Mouse (Mus musculus): ENCODE measurements around the gene Proser3.
"Not testable (repeated sequence)": the region's sequence is repeated elsewhere in the genome, so short reads cannot be mapped to it uniquely, and the experiment has no call there.

Gene Proser3

GRCm38 (mm10) chr7:30544327-30544726 lies 7.8 kb downstream of the Proser3 start:
- DNase-seq (ENCODE audit: low spot score), result no peak

- no peak for DNase-seq (ENCODE audit: low spot score)
These were observed 11.5 kb downstream of the Proser3 start for GRCm38 (mm10) chr7:30540572-30540971.

- peak; percentile 91 for DNase-seq (ENCODE audit: low spot score)
These were observed 17.2 kb downstream of the Proser3 start, which contains the start of gene Arhgap33 for GRCm38 (mm10) chr7:30534633-30535577. Gene Arhgap33, minus strand, starts transcription at chr7:30535060.

GRCm38 (mm10) chr7:30533941-30534632 lies 18.0 kb downstream of the Proser3 start:
- no peak for DNase-seq (ENCODE audit: low spot score)

- peak; percentile 61 for DNase-seq (ENCODE audit: low spot score)
These were observed 19.2 kb downstream of the Proser3 start for GRCm38 (mm10) chr7:30532931-30533330.

GRCm38 (mm10) chr7:30531291-30531815 lies 20.7 kb downstream of the Proser3 start:
- no peak for DNase-seq (ENCODE audit: low spot score)

- no peak for DNase-seq (ENCODE audit: low spot score)
These were observed 25.1 kb downstream of the Proser3 start for GRCm38 (mm10) chr7:30526981-30527380.

- DNase-seq (ENCODE audit: low spot score), result no peak
These were observed 25.7 kb downstream of the Proser3 start for GRCm38 (mm10) chr7:30526399-30526798.

GRCm38 (mm10) chr7:30525954-30526353 lies 26.1 kb downstream of the Proser3 start:
- DNase-seq (ENCODE audit: low spot score), result no peak

- peak; percentile 74 for DNase-seq (ENCODE audit: low spot score)
These were observed 27.6 kb downstream of the Proser3 start for GRCm38 (mm10) chr7:30524487-30524886.

GRCm38 (mm10) chr7:30522871-30523270 lies 29.2 kb downstream of the Proser3 start:
- DNase-seq (ENCODE audit: low spot score), result no peak

GRCm38 (mm10) chr7:30520856-30521255 lies 31.2 kb downstream of the Proser3 start:
- no peak for DNase-seq (ENCODE audit: low spot score)

- no peak for DNase-seq (ENCODE audit: low spot score)
These were observed 31.7 kb downstream of the Proser3 start for GRCm38 (mm10) chr7:30520396-30520795.

GRCm38 (mm10) chr7:30518325-30518724 lies 33.8 kb downstream of the Proser3 start:
- DNase-seq (ENCODE audit: low spot score), result no peak

- no peak for DNase-seq (ENCODE audit: low spot score)
These were observed 36.9 kb downstream of the Proser3 start for GRCm38 (mm10) chr7:30515003-30515760.

- no peak for DNase-seq (ENCODE audit: low spot score)
These were observed 44.0 kb downstream of the Proser3 start for GRCm38 (mm10) chr7:30508061-30508460.

- not testable (repeated sequence) for DNase-seq (ENCODE audit: low spot score)
These were observed 50.9 kb downstream of the Proser3 start for GRCm38 (mm10) chr7:30501159-30501558.

GRCm38 (mm10) chr7:30495506-30496042 lies 56.5 kb downstream of the Proser3 start:
- not testable (repeated sequence) for DNase-seq (ENCODE audit: low spot score)

GRCm38 (mm10) chr7:30493401-30493931 lies 58.6 kb downstream of the Proser3 start, which contains the start of gene Prodh2:
Gene Prodh2, plus strand, starts transcription at chr7:30493622.
- no peak for DNase-seq (ENCODE audit: low spot score)

GRCm38 (mm10) chr7:30492765-30493164 lies 59.3 kb downstream of the Proser3 start:
- DNase-seq (ENCODE audit: low spot score), result peak; percentile 68

GRCm38 (mm10) chr7:30490957-30491307 lies 61.2 kb downstream of the Proser3 start:
- DNase-seq (ENCODE audit: low spot score), result no peak
